Mouse (Mus musculus) 416B (cell line): ENCODE data around the gene Senp1.
A peak's percentile ranks its signal among the peaks of the same experiment; 100 is the strongest.

ENCODE experiments used
- DNase-seq: peaks from one replicate; pipeline ENCODE4 v3.0.0; 2011; ENCODE audit warnings: low read depth

Gene Senp1

DNA sequence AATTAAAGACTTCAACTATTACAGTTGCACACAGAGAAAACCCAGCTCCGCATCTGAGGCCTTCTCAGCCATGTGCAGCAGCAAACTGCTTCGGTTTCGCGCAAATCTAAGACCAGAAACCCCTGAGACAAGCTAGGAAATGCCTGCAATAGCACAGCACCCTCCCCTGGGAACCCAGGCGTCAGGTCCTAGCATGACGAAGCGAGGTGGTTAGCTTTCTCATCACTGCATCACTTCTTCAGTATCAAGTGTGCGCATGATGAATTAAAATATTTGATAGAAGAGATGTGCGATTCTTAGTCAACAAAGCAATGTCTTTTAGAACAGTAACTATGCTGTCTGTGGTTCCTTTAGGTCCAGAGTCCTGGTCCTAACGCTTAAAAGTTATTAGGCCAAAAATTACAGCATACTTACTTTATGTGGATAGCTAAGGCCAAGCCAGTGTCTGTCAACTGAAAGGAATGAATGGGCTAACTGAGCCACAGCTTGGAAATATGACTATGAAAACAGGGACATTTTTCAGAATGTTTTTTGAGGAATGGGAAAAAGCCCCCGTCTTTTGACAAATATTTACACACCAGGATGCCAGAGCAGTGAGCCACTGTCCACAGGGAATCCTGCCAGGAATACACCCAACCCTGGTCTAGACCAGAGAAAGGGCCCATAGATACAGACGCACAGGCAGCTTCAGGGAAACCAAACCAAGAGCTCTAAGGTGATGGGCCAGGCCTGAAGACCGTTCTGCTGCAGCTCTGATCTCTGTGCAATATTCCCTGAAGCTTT is 44.4 kb downstream of the Senp1 start:
- no peak for DNase-seq

DNA sequence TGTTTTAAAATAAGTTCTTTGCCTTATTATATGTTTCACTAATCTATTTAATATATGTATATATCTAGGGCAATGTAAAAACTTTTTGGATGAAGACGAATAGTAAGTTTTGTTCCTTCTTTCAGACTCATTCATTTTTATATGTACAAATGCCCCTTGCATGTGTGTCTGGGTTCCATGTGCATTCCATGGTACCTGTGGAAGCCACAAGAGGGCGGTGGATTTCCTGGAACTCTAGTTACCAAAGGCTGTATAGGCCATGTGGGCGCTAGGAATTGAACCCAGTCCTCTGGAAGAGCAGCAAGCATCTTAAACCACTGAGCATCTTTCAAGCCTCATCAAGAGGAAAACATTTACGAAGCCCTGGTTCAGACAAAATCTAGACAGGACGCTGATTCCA is 49.2 kb downstream of the Senp1 start:
- DNase-seq, result peak; percentile 16

DNA sequence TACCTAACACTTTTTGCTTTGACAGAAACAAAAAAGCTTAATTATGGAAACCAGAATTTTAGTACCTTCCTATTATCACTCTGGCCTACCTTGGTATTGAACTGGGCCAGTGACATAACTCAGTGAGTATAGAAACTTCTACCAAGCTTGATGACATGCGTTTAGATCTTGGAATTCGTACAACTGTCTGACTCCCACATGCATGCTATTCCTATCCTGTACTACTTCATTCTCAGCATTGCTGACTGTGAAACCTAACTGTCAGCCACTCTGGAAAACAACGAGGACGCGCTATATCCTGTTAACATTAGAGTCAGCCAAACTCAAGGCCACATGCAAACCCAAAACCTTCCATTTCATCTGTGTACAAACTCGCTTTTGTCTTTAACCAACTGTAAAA is 49.6 kb downstream of the Senp1 start:
- no peak for DNase-seq

DNA sequence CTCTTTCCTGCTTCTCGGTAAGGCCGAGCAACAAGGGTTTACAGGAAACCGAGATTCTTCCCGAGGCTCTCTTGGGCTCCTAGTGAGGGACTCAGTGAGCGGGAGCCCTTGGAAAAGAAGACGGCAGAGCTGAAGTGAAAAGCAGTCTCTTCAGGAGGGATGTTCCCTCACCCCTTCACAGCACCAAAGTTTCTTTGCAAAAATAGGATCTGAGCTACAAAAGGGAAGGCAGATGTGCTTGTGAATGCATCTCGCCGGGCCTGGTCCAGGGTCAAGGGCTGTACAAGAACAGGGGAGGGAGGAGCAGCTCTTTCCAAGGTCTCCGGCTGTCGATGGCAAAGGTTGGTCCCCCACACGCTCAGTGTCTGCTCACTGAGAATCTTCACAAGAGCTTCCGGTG is 51.0 kb downstream of the Senp1 start:
- DNase-seq, result no peak

DNA sequence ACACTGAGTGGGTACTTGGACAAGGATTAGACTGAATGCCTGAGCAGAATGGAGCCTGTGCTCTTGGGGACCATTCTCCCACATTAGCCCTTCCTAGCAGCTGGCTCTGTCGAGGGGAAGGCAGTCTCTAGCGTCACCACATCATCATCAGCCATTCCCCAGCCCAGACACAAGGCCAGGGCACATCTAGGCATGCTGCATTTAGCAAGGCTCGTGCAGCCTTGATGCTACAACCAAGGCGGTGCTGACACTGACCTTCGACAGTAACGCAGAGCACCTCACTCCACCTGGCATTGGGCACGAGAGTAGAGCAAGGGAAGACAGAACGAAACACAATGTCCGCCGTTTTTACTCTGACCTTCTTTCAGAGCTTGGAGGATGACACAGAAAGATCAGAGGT is 53.9 kb downstream of the Senp1 start:
- DNase-seq, result no peak

DNA sequence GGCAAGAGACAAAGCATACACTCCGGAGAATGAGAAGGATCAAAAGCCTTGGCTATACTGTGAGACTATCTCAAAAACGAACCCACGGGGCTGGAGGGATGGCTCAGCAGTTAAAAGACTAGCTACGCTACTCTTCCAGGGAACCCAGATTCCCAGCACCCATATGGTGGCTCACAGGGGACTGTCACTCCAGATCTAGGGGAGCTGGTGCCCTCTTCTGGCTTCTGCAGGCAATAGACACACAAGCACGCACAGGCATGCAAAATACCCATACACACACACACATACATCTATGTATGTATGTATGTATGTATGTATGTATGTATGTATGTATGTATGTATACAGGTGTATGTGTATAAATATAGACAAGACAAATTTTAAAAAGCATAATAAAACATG is 57.0 kb downstream of the Senp1 start:
- DNase-seq, result peak; percentile 19

DNA sequence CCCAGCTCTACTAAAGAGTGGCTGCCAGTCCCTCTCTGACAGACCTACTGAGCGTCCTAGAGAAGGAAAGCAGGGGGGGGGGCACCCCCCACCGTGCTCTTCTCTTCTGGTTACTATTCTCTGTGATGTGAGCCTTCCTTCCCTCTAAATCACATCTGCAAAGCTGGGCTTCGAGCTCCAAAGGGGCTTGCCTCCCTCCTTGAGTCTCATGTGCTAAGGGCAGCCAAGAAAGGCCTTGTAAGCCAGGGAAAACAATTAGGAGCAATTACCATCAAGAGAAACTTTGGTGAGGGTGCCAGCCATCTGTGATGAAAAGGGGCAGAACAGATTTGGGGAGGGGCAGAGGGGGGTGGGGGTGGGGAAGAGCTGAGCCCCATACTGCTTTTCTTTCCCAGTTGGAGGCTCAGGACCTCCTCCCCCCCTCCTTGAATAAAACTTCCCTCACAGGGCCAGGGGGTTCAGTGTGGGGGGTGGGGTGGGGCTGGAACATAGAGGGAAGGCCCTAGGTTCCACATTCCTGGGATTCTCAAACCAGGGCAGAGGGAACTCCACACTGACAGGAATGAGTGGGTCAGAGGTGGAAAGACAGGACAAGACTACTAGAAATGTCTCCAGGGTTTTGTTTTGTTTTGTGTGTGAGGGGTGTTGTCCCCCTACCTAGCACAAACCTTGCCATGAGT is 58.3 kb downstream of the Senp1 start:
- DNase-seq, result no peak

DNA sequence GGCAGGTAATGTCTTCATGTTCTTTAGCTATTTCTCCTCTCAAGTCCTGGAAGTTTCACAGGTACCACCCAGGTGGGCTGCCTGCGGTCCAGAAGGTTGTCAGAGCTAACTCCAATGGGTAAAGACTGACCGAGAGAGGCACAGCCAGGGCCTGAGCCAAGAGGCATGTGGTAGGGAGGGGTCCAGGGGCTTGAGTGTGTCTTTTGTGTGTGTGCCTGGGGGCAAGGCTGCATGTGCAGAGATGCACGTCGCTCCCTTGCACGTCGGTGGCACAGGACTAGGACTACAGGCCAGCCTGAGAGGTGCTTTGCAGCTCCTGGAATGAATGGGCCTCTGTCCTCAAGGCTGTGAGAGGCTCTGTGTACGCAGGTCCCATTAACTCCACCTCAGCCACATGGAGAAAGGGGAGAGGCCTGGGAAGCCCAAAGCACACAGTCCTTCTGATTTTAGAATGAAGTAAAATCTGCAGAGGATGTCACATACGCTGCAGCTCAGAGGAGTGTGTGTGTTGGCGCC is 60.3 kb downstream of the Senp1 start:
- no peak for DNase-seq

DNA sequence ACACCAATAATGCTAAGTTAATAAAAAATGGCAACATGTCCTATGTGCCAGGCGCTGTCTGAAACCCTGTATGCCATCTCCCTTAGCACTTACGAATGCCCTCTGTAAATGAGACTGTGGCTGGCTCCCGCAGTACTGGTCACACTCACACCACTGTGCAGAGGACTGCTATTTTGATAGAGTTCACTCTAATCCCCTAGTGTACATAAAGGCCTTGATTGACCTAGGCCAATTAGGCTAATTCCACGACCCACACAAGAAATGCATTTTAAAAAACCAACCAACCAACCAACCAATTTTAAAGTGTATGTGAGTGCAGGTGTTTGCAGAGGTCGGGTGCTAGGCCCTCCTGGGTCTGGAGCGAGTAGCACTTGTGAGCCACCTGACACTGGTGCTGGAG is 63.7 kb downstream of the Senp1 start:
- no peak for DNase-seq

DNA sequence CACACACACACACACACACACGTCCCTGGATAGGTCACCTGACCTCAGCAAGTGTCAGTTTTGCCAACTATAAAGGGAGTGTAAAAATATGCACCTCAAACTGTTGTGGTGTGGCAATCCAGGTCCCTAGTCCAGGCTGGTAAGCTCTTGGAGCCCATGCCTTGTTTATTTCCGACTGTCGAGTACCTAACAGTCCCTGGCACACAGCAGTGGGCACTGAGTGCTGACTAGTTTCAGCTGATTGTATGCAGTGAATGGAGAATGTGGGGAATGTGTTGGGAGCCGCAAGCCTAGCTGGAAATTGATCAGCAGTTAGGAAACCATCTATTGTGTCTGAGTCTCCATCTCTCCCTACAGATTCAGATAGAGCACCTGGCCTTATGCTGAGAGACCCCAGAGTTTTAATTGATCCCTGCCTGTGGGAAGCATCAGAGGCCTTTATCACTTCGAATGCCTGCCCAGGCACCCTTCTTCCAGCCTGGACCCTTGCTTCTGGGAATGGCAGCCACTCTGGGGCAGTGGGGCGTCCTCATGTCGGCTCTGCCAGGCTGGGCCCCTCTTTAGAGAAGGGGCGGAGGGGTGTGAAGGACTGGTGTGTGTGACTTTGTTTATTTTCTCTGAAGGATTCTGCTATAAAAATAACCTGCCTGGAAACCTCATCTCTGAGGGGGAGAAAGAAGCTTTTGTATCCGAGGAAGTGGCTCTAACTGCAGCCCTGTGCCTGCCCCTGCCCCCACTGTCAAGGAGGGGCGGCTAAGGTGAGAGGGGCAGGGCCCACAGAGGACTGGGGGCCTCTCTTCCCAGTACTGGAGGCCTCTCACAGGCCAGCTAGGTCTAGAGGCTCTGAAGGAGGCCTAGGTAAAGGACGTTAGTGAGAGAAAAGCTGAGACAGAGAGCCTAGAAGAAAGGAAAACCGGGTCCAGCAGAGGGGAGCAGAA is 66.3 kb downstream of the Senp1 start:
- DNase-seq, result no peak

DNA sequence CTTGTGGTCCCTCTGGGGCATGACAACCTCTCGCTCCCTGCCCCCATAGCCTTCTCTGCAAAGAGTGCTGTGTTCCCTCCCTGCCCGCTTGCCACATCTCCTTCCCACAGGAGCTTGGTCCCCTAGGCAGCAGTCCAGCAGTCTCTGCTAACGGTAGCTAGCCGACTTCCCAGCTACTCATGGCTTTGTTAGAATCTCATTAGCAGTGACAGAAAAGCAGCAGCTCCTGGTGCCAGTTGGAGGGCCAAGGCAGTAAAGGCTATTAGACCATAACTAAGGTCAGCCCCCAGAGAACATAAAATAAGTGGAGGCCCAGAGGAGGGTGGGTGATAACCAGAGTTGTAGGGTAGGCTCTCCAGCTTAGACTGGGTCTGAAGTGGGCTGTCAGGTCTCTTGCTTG is 67.9 kb downstream of the Senp1 start:
- no peak for DNase-seq

DNA sequence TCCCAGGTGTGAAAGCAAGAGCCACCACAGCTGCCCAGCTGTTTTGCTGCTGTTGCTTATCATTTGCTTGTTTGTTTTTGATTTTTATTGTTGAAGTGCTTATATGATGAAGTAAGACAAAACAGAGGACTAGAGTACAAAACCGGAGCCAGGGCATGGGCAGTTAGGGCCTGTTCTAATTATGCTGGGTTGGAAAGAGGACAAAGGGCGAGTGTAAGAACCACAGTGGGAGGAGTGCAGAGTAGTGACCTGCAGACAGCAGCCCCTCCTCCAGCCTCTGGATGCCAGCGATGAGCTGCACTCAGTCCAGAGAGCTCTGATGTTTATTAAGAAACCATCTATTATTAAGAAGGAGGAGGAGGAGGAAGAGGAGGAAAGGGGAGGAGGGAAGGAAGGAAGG is 70.4 kb downstream of the Senp1 start:
- no peak for DNase-seq

DNA sequence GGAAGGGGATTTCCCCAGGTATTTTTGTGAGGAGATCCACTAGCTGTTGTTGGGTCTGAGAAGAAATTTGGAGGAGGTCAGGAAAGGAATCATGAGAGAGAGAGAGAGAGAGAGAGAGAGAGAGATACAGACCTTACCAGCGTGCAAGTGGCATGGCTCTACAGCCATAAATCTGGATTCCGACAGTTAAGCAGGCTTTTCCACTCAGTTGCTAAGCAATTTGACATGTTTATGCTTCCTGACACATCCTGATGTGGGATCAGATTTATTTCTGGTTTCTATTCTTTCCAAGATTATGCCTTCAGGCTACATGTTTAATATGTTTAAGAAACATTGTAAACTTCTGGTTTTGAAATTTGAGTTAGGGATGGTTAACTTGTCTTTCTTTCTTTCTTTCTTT is 71.7 kb downstream of the Senp1 start:
- no peak for DNase-seq

DNA sequence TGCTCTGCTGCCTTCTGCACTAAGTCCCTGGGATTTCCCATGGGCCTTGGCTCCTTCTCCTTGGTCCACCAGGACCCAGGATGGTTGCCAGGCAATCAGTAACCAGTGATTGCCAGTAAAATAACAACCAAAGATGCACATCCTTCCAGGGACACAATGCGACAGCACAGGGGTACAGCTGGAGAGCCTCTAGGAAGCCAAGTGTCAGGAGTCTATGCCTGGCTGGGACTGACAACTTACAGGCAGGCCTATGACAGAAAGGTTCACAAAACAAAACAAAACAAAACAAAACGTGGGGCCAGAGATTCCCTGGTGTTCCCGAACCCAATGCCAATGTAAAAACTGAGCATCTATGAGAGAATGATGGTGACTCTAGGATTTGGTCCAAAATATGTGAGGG is 74.5 kb downstream of the Senp1 start:
- DNase-seq, result no peak

DNA sequence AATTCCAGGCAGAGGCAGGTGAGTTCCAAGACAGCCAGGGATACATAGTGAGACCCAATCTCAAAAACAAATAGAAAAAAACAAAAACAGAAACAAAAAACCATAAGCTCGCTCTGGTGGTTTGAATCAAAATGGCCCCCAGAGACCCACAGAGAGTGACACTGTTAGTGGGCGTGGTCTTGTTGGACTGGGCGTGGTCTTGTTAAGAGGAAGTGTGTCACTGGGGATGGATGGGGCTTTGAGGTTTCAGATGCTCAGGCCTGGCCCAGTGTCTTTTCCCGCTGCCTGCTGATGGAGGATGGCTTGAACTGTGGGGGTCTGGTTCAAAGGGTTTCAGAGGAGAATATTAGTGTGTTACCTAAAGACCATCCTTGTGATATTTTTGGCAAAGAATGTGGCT is 75.6 kb downstream of the Senp1 start:
- DNase-seq, result peak; percentile 63

DNA sequence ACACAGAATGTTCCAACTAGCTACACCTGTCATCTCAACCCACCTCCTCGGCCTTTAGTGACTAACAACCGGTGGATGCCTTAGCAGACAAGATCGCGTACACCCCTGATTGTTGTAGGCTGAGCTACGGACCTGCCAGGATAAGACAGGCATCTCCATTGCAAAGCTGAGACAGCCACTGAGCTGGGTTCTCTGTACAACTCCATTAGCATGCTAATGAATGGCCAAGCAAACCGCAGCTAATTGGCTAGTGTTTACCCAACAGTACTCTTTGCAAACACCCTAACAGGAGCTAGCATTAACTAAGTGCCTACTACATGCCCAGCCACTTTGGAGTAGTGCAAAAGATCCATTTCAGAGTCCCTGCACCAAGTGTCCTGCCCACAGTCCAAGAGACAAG is 80.7 kb downstream of the Senp1 start:
- no peak for DNase-seq

DNA sequence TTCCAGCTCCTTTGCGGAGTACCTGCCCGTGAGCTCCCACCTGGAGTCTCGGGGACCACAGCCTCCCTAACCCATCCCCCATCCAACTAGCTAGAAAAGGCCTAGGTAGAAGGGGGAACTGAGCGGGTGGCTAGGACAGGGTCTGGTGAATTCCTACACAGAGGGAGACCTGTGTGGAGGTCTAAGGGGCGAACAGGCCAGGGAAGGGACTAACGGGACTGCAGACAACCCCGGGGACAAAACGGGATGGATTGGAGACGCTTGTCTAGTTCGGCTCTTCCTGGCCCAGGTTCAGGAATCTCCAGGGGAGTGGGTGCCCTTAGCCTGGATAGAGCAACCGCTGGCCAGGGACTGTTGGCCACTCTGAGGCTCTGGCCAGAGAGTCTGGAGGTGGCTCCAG is 88.4 kb downstream of the Senp1 start:
- no peak for DNase-seq

DNA sequence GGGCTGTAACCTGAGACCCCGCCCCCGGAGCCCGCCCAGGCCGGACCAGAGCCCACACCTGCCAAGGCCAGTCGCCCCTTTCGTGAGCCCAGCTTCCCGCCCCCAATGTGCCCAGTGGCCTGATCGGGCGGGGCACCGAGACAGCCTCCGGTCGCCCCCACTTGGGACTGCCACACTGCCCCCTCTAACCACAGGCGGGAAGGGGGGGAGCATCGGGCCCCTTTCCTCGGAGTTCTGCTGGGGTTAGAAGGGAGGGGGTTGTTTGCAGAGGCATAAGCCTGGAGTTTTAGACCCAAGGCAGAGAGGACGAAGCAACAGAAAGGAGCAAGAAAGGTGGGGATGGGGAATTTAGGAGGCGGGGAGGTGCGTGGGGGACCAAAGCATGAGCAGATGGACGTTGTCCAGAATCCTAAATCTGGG is 88.8 kb downstream of the Senp1 start:
- no peak for DNase-seq

DNA sequence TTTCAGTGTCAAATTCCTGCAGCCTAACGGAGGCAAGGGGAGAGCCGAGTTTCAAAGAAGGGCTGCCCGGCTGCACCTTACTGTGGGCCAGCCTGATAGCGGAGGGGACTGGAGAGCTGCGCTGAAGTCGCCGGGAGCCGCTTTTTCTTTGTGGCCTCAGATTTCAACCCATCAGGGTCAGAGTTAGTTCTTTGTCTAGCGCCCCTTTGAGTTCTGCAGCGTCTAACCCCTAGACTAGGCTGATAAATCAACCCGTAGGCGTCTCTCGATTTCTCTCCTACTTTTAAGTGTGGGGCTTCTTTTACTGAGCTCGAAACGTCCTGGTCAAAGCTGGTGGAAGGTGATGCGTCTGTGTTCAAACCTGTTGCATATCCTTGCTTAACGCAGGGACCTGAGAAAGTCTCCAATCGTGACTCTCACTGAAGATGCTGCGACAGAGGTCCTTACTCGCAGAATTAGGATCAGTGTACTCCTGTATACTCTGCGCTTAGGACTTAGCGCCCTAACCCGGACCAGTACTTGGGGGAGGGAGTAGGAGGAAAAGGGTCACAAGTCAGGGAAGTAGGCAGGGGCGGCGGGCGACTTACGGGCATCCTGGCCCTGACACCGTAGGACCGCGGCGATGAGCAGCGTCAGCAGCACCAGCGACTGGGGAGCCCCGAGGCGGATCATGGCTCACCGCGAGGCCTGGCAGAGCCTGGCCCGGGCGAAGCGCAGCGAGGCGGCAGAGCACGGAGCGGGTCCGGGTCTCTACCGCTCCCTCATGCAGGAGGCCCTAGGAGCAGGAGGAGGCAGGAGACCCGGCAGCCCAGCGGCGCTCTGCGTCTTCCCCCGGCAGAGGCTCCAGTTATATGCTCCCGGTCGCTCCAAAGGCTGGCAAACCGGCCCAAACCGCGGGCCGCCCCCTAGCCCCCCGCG is 89.5 kb downstream of the Senp1 start, which contains the start of gene Col2a1:
Gene Col2a1, minus strand, starts transcription at position 874 of the 918 bp plus-strand sequence.
- no peak for DNase-seq

DNA sequence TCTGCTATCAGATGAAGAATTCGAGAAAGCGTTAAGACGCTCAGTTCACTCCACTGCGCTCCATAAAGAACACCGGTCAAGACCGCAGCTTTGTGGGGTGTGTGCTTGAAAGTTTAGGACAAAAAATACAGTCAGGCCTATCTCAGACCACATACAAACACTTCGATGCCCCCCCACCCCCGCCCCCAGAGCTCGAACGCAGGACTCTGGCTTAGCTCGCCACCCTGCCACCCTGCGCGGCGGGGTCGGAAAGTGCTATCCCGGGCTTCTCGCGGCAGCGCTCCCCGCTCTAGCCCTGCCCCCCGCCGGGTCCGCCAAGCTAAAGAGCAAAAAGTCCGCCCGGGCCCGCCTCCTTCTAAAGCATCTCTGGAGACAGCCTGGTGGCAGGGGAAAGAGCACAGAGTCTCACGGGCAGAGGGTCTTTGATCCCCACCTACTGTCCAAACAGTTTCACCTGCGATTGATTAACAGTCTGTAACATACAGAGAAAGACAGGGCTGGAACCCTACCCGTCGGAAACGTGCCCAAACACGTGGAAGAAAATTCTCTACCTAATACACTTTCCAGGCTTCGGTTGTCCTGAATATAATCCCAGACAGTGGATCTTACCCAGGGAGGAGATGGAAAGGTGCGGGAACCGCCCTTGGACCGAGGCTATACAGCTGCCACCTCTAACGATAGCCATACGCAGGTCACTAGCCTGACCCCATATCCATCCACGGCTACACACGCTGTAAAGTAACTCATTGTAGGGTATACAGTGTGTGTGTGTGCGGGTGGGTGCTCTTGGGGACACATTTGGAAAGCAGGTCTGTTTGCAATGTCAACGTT is 90.3 kb downstream of the Senp1 start:
- DNase-seq, result no peak
